Mouse (Mus musculus) cerebellum, adult 18-20 months (tissue): Measurements from ENCODE around the gene Omt2b.
A peak's percentile ranks its signal among the peaks of the same experiment; 100 is the strongest.
"Not testable (repeated sequence)": the region's sequence is repeated elsewhere in the genome, so short reads cannot be mapped to it uniquely, and the experiment has no call there.

Experiments
- DNase-seq, 2 experiments: peaks; one replicate each; pipeline ENCODE4 v3.0.0; 2021

Gene Omt2b

DNA sequence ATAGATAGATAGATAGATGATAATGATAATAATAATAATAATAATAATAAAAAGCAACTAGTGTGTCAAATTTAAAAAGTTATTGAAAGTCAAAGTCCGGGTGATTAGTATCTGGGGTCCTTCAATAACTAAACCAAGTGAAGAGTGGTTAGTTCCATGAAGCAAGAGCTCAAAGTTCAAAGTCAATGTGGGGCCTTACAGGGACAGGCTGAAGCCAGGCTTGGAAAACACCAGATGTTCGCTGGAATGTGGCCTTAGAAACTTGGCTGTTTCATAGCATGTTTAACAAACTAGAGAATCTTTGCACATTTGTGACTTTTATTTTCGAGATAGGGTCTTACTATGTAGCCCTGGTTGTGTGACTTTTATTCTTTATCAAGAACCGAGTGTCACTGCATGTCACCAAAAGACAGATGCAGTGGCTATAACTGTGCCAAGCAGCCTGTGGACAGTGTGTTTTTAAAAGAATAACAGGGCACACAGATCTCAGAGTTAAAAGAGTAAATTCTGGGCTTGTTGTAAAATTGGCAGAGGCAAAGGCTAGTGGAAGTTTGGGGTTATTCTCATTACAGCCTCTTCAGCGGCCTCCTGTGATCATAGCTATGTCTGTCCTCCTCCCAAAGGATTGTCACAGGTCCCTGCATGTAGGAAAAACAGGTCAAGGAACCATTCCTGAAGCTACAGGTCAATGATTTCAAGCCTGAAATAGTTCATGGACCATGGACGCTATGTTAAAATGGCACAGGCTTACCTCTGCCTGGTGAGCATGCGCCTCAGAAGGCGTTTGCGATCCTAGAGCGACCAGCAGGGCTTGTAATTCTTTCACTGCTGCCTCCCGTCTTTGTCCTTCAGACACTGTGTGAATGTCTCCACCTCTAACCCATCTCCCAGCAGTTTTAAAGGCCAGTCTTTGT, 27.5 kb downstream of the Omt2b start:
- DNase-seq = no peak

GRCm38 (mm10) chr9:78355611-78356010, 28.2 kb downstream of the Omt2b start, which contains the start of gene Gsta2:
Gene Gsta2 (minus strand): TSS chr9:78355788.
- no peak for DNase-seq

- DNase-seq = peak; percentile 49 to 51
These were observed 30.7 kb downstream of the Omt2b start for GRCm38 (mm10) chr9:78358053-78358452.

- no peak for DNase-seq
These were observed 32.5 kb downstream of the Omt2b start for GRCm38 (mm10) chr9:78359750-78360483.

DNA sequence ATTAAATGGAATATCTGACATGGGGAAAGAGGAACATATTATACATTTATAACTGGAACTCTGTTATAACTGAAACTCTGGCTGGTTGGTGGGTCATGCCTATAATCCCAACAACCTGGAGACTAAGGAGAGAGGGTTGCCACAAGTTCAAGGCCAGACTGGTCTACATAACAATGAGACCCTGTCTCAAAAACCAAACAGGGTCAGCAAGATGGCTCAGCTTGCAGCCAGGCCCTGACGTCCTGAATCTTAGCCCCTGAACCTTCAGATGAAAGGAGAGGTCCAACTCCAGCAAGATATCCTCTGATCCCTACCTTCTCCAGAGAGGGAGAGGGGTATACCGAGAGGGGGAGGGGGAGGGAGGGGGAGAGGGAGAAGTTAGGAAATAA, 33.1 kb downstream of the Omt2b start:
- no peak for DNase-seq

DNA sequence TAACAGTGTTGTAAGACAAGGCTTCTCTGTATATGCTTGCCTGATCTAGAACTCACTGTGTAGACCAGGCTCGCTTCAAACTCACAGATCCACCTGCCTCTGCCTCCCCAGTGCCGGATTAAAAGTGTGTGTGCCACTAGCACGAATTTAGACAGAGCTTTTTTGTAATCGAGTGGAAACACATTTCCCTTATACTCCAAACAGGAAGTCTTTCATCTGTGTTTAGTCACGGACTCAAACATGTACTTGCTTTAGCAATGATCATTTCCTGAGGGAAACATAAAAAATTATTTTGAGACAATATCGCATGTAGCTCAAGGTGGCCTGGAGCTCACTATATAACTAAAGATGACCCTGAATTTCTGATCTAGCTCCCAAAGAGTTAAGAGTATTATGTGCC, 36.0 kb downstream of the Omt2b start:
- no peak for DNase-seq

- no peak for DNase-seq
These were observed 37.3 kb downstream of the Omt2b start for GRCm38 (mm10) chr9:78364701-78365100.

DNA sequence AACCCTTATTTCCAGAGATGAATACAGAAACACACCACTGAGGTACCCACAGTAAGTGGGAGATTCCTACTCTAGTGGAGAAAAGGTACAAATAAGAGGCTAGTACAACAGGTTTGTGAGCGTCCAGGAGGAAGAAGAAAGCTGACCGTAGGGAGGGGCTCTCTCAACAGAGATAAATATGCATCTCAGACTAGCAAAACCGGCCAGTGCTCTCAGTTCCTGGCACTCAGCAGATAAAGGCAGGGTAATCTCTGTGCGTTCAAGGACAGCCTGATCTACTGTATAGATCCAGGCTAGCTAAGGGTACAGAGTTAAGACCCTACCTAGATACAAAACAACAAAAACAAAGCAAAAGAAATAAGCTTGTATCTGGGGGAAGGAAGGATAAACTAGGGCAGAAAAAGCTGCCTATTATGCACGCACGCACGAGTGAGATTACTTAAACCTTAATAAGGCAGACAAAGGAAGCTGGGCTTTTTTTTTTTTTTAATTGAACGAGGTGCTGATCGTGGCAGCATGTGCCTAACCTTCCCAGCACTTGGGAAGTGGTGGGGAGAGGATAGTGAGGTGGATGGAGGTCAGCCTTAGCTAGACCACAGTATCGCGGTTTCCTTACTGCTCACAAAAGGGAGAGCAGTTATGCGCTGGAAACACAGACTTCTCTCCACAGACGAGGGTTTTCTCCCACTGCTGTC, 38.6 kb downstream of the Omt2b start:
- no peak for DNase-seq

GRCm38 (mm10) chr9:78367959-78368358, 40.6 kb downstream of the Omt2b start, which contains the start of gene Dppa5a:
Gene Dppa5a (minus strand): TSS chr9:78368177.
- DNase-seq = not testable (repeated sequence)

- DNase-seq = no peak
These were observed 41.4 kb downstream of the Omt2b start for GRCm38 (mm10) chr9:78368671-78369293.

- no peak for DNase-seq
These were observed 42.0 kb downstream of the Omt2b start for GRCm38 (mm10) chr9:78369349-78369748.

GRCm38 (mm10) chr9:78369786-78370185, 42.4 kb downstream of the Omt2b start:
- no peak for DNase-seq

GRCm38 (mm10) chr9:78371441-78371840, 44.1 kb downstream of the Omt2b start:
- no peak for DNase-seq

GRCm38 (mm10) chr9:78372827-78373504, 45.6 kb downstream of the Omt2b start:
- DNase-seq = no peak

DNA sequence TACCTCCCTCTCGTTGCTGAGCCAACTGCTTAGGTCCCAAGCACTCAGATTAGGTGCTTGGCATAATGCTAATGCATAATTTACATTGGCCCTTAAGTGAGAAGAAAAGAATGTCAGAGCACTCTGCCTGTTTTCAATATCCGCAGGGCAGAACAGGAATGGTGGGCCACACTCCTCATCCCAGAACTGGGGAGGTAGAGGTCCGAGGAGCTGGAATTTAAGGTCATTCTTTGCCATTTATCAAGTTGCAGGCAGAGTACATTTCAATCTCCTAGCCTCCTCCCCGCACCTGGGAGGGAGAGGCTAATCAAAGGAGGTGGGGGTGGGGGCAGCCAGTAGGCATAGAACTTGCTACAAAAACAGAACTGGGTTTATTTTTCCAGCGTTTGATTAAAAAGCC, 47.0 kb downstream of the Omt2b start:
- no peak for DNase-seq

- DNase-seq = no peak
These were observed 47.5 kb downstream of the Omt2b start for GRCm38 (mm10) chr9:78374885-78375389.

- DNase-seq = no peak
These were observed 48.1 kb downstream of the Omt2b start for GRCm38 (mm10) chr9:78375486-78375885.

DNA sequence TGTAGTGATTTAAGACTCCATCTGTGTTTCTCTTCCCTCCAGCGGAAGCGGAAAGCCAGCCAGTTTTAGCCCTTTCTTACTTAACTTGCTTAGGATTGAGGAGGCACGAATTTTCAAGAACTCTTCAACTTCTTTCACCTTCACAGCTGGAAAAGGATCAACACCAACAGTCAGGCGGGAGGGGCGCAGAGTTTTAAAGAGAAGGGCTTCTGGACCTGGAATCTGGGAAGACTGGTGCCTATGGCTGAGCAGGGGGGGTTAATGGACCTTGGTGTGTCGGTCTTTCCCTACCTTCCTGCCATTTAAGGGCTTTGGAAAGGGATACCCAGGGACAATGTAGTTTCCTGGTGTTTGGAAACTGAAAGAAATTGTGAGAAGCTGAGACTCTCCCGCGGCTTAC, 50.2 kb downstream of the Omt2b start:
- no peak for DNase-seq

DNA sequence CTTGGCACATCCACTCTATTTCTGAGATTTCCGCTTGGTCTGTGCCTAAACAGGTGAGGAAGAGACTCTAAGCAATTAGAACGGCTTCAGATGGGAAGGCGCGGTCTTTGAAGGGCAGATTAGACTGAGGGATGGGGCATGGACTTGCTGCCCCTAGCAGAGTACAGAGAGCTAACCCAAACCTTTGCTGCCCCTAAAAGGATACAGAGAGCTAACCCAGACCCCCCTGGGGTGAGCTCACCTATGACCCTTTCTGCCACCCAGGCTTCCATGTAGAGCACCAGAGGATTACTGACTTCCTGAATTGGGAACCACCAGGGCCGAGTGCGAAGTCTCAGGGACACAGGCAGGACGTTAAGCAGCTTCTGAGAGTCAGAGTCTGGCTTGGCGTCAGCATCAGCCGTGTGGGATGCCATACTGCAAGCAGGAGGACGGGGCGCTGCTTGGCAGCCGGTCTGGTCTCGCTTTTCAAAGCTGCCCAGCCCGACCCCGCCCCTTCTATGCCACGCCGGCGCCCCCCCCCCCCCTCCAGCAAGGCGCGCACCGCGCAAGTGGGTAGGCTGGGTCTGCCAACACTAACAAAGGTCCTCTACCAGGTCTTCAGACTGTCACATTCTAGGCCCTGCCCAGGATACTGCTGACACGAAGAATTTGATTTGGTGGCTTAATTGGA, 50.9 kb downstream of the Omt2b start, which contains the start of gene Ooep:
Ooep (minus strand) TSS at position 613 of the 673 bp plus-strand sequence.
- no peak for DNase-seq
